Mouse (Mus musculus) urinary bladder, postnatal 14 days (tissue): ENCODE data around the gene Abcd2.

Experiments
- DNase-seq: peaks from one replicate; pipeline ENCODE4 v3.0.0; 2021; ENCODE audit warnings: low spot score

The Abcd2 gene

GRCm38 (mm10) chr15:91161153-91161552 is 30.4 kb downstream of the Abcd2 start:
- no peak for DNase-seq

- DNase-seq, result no peak
Observed at GRCm38 (mm10) chr15:91153311-91153710, 38.3 kb downstream of the Abcd2 start.

GRCm38 (mm10) chr15:91152592-91152991 is 39.0 kb downstream of the Abcd2 start:
- DNase-seq, result no peak

- DNase-seq, result no peak
Observed at GRCm38 (mm10) chr15:91124584-91124983, 67.0 kb downstream of the Abcd2 start.

- no peak for DNase-seq
Observed at GRCm38 (mm10) chr15:91112555-91113209, 78.9 kb downstream of the Abcd2 start.

- no peak for DNase-seq
Observed at GRCm38 (mm10) chr15:91108102-91108659, 83.4 kb downstream of the Abcd2 start.

GRCm38 (mm10) chr15:91104934-91105333 is 86.7 kb downstream of the Abcd2 start:
- no peak for DNase-seq

- no peak for DNase-seq
Observed at GRCm38 (mm10) chr15:91104276-91104675, 87.3 kb downstream of the Abcd2 start.

GRCm38 (mm10) chr15:91103814-91104213 is 87.8 kb downstream of the Abcd2 start:
- no peak for DNase-seq

GRCm38 (mm10) chr15:91103305-91103704 is 88.3 kb downstream of the Abcd2 start:
- DNase-seq, result no peak

- peak; percentile 26 for DNase-seq
Observed at GRCm38 (mm10) chr15:91096606-91097005, 95.0 kb downstream of the Abcd2 start.
